50 mouse cellular contexts compared by ENCODE assay signal in genomic region chr10:78581121-78581520, GRCm38 (mm10). TPM values are rescaled to one million over a fixed set of nuclear protein-coding genes. Genes with fewer than 3 reads are reported as not detected.
"Had no signal": no experiment of that assay in that cellular context is flagged by ENCODE, and none has a peak within 500 bp of the region (broad histone marks: within the 10 kb centered on the region; RNA-seq: fewer than 3 reads in every experiment).

No protein-coding gene starts in this region.

- H3K9me3 ChIP-seq: heart, embryonic 12.5 days; heart, embryonic 13.5 days; heart, embryonic 15.5 days; hindbrain, embryonic 10.5 days; hindbrain, embryonic 12.5 days; hindbrain, embryonic 13.5 days; hindbrain, embryonic 15.5 days; intestine, embryonic 15.5 days; kidney, embryonic 15.5 days had no signal

- H3K27me3 ChIP-seq: heart, embryonic 12.5 days; heart, embryonic 13.5 days; heart, embryonic 15.5 days; hindbrain, embryonic 12.5 days; hindbrain, embryonic 13.5 days; hindbrain, embryonic 15.5 days; intestine, embryonic 15.5 days; kidney, embryonic 15.5 days had no signal

- H3K4me1 ChIP-seq: hindbrain, embryonic 10.5 days; hindbrain, embryonic 12.5 days; intestine, embryonic 15.5 days; kidney, embryonic 15.5 days had no signal

- DNase-seq: heart, postnatal 10 days; heart, postnatal 36 days; heart, postnatal 4 days; kidney, adult 11 months; kidney, adult 18-20 months; kidney, adult 2 months; kidney, adult 8-10 months; kidney, adult 9 months; kidney, postnatal 10 days; kidney, postnatal 14 days; kidney, postnatal 25 days; kidney, postnatal 36 days; kidney, postnatal 4 days; layer of hippocampus, adult 9-11 months; layer of hippocampus, postnatal 36 days had no signal

- H3K27ac ChIP-seq: heart, embryonic 13.5 days; heart, embryonic 15.5 days; hindbrain, embryonic 10.5 days; hindbrain, embryonic 12.5 days; hindbrain, embryonic 13.5 days; hindbrain, embryonic 14.5 days; hindbrain, embryonic 15.5 days; hindbrain, postnatal 0 days; intestine, embryonic 15.5 days; kidney, embryonic 15.5 days; kidney, postnatal 0 days; layer of hippocampus, adult 2 months; left cerebral cortex, adult 2 months had no signal

- H3K4me3 ChIP-seq: heart, embryonic 12.5 days; heart, embryonic 13.5 days; heart, embryonic 15.5 days; hindbrain, embryonic 10.5 days; hindbrain, embryonic 12.5 days; hindbrain, embryonic 13.5 days; hindbrain, embryonic 15.5 days; intestine, embryonic 15.5 days; kidney, embryonic 15.5 days; layer of hippocampus, adult 2 months; left cerebral cortex, adult 2 months had no signal

RNA-seq across cellular contexts. Expression of gene Olfr1357, which starts 36.8 kb away (rescaled TPM):
- total RNA-seq: heart, postnatal 10 days; heart, postnatal 36 days; heart, postnatal 4 days; hematopoietic stem cell, adult 5-6 weeks; hindbrain, postnatal 0 days; layer of hippocampus, adult 18-20 months; layer of hippocampus, adult 2 months; layer of hippocampus, adult 8-10 months; layer of hippocampus, postnatal 10 days; layer of hippocampus, postnatal 14 days; layer of hippocampus, postnatal 25 days; layer of hippocampus, postnatal 36 days; left cerebral cortex, adult 18-20 months; left cerebral cortex, adult 2 months; left cerebral cortex, adult 8-10 months had no signal
- polyA plus RNA-seq: heart, embryonic 11.5 days; heart, embryonic 12.5 days; heart, embryonic 13.5 days; heart, embryonic 14.5 days; heart, embryonic 15.5 days; heart, embryonic 16.5 days; heart, postnatal 0 days; hindbrain, embryonic 10.5 days; hindbrain, embryonic 11.5 days; hindbrain, embryonic 12.5 days; hindbrain, embryonic 13.5 days; hindbrain, embryonic 14.5 days; hindbrain, embryonic 15.5 days; hindbrain, embryonic 16.5 days; hindbrain, postnatal 0 days; inflammation-experienced regulatory T-cells, adult 6 months; intestine, embryonic 14.5 days; intestine, embryonic 15.5 days; intestine, embryonic 16.5 days; intestine, postnatal 0 days; kidney, adult 2 months; kidney, embryonic 14.5 days; kidney, embryonic 15.5 days; kidney, embryonic 16.5 days; kidney, postnatal 0 days; large intestine, adult 2 months had no signal
